Mouse (Mus musculus): ENCODE measurements around the gene Tmem98.

Tmem98 gene

GRCm38 (mm10) chr11:80790413-80790812 lies 19.6 kb upstream of the Tmem98 start:
- no peak for DNase-seq (ENCODE audit: low read depth, low spot score)

- no peak for DNase-seq (ENCODE audit: low read depth, low spot score)
Observed at GRCm38 (mm10) chr11:80791677-80792432, 18.1 kb upstream of the Tmem98 start.

GRCm38 (mm10) chr11:80793386-80793785 lies 16.6 kb upstream of the Tmem98 start:
- DNase-seq (ENCODE audit: low read depth, low spot score): no peak

- DNase-seq (ENCODE audit: low read depth, low spot score): no peak
Observed at GRCm38 (mm10) chr11:80794290-80794689, 15.7 kb upstream of the Tmem98 start.

GRCm38 (mm10) chr11:80795431-80795830 lies 14.5 kb upstream of the Tmem98 start:
- no peak for DNase-seq (ENCODE audit: low read depth, low spot score)

- DNase-seq (ENCODE audit: low read depth, low spot score): no peak
Observed at GRCm38 (mm10) chr11:80799979-80800378, 10.0 kb upstream of the Tmem98 start.

GRCm38 (mm10) chr11:80802706-80803105 lies 7.3 kb upstream of the Tmem98 start:
- DNase-seq (ENCODE audit: low read depth, low spot score): no peak

GRCm38 (mm10) chr11:80808551-80809070 lies 1.4 kb upstream of the Tmem98 start:
- no peak for DNase-seq (ENCODE audit: low read depth, low spot score)

- no peak for DNase-seq (ENCODE audit: low read depth, low spot score)
Observed at GRCm38 (mm10) chr11:80809666-80809992, 346 bp upstream of the Tmem98 start.

GRCm38 (mm10) chr11:80811156-80811555 lies 1.2 kb downstream of the Tmem98 start:
- no peak for DNase-seq (ENCODE audit: low read depth, low spot score)

- DNase-seq (ENCODE audit: low read depth, low spot score): no peak
Observed at GRCm38 (mm10) chr11:80815354-80815753, 5.4 kb downstream of the Tmem98 start.

- peak; percentile 80 for DNase-seq (ENCODE audit: low read depth, low spot score)
Observed at GRCm38 (mm10) chr11:80818060-80818697, 8.2 kb downstream of the Tmem98 start.

- no peak for DNase-seq (ENCODE audit: low read depth, low spot score)
Observed at GRCm38 (mm10) chr11:80820085-80820484, 10.1 kb downstream of the Tmem98 start.

- DNase-seq (ENCODE audit: low read depth, low spot score): no peak
Observed at GRCm38 (mm10) chr11:80821296-80821695, 11.3 kb downstream of the Tmem98 start.

GRCm38 (mm10) chr11:80821794-80822193 lies 11.8 kb downstream of the Tmem98 start:
- no peak for DNase-seq (ENCODE audit: low read depth, low spot score)

- DNase-seq (ENCODE audit: low read depth, low spot score): no peak
Observed at GRCm38 (mm10) chr11:80835395-80835794, 25.4 kb downstream of the Tmem98 start.

GRCm38 (mm10) chr11:80835841-80836240 lies 25.9 kb downstream of the Tmem98 start:
- DNase-seq (ENCODE audit: low read depth, low spot score): no peak

GRCm38 (mm10) chr11:80838724-80839123 lies 28.7 kb downstream of the Tmem98 start:
- DNase-seq (ENCODE audit: low read depth, low spot score): no peak

GRCm38 (mm10) chr11:80843435-80843834 lies 33.5 kb downstream of the Tmem98 start:
- DNase-seq (ENCODE audit: low read depth, low spot score): no peak

- DNase-seq (ENCODE audit: low read depth, low spot score): no peak
Observed at GRCm38 (mm10) chr11:80845486-80845885, 35.5 kb downstream of the Tmem98 start.

- no peak for DNase-seq (ENCODE audit: low read depth, low spot score)
Observed at GRCm38 (mm10) chr11:80846115-80846514, 36.1 kb downstream of the Tmem98 start.

GRCm38 (mm10) chr11:80848131-80848530 lies 38.2 kb downstream of the Tmem98 start:
- no peak for DNase-seq (ENCODE audit: low read depth, low spot score)

GRCm38 (mm10) chr11:80851859-80852258 lies 41.9 kb downstream of the Tmem98 start:
- peak; percentile 35 for DNase-seq (ENCODE audit: low read depth, low spot score)

All from c-Kit-negative CD71-positive TER-119-positive erythroid progenitor cells, embryonic 14.5 days (primary cell).